Mouse (Mus musculus) stomach, postnatal 0 days (tissue): ENCODE data around the gene Cxcl17.

Experiments used
- CTCF ChIP-seq: IDR thresholded peaks from 2 replicates; pipeline ENCODE4 v1.5.1; 2016; ENCODE audit warnings: antibody characterized with exemption, low read depth, mild to moderate bottlenecking, moderate library complexity
- EP300 ChIP-seq: optimal IDR thresholded peaks from 2 replicates; pipeline ENCODE3; 2016; ENCODE audit warnings: antibody characterized with exemption

- TF ChIP-seq CTCF (no peak), EP300 (no peak)
These were observed 22.5 kb downstream of the Cxcl17 start for GRCm38 (mm10) chr7:25390054-25390770.
